Mouse (Mus musculus) kidney, postnatal 14 days (tissue): ENCODE measurements around the gene Bbx.
A peak's percentile ranks its signal among the peaks of the same experiment; 100 is the strongest.

Source experiments
- DNase-seq: peaks from one replicate; pipeline ENCODE4 v3.0.0; 2022; ENCODE audit warnings: mixed read lengths

Bbx gene

DNA sequence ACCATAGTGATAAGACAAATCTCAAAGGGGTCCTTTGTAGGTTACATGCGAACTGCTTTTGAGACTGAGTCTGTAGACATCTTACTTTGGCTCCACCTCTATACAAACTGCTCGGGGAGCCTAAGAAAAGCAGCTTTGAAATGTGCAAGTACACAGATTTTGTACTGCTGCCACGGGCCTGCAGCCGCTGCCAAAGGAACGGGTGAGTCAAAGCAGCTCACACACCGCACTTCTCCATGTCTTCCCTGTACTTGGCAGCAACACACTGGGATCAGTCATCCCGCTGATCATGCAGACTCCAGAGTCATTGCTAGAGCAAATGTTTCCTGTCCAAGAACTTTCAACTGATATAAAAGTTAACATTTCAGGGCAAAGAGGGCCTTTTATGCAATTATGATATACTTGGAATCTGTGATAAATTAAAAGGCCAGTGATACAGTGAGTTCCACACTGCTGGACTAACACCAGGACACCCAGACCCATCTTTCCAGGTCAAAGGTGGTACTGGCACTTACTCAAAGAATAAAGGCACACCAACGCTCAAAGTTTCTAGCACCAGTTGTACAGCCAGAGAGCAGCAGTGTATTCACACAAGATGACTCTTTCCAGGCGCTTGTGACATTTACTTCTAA, 122.7 kb downstream of the Bbx start:
- DNase-seq = peak; percentile 70

DNA sequence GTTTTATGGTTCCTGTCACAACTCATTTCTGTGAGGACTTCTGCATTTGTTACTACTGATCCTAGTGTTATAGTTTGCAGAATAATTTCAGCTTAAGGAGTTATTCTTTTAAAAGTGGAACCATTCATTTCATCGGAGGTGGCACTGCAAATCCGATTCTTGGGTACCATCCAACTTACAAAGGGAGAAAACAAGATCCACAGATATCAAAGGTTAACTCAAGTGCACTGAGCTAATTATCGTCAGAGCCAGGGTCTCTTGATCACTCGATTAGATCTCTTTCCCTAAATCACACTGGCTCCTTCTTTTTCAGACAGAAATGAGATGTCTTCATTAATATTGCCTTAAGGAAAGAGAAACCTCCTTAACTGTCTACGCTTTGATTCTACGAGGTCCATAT, 123.9 kb downstream of the Bbx start:
- no peak for DNase-seq

DNA sequence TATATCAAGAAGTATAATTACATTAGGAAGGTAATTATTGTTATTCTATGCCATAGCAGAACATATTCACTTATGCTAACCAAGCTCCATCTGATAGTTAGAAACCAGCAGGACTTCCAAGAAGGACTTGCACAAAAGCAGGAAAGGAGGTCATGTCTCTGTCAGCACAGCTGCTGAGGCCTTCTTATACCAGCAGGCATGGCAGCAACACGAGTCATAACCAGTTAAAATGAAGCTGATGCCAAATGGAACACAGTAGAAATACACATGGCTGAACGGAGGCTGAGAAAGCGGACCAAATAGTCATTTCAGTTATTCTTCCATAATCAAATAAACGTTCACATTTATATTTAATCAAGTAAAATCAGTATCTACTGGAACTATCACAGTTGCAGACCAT, 125.0 kb downstream of the Bbx start:
- DNase-seq = no peak

DNA sequence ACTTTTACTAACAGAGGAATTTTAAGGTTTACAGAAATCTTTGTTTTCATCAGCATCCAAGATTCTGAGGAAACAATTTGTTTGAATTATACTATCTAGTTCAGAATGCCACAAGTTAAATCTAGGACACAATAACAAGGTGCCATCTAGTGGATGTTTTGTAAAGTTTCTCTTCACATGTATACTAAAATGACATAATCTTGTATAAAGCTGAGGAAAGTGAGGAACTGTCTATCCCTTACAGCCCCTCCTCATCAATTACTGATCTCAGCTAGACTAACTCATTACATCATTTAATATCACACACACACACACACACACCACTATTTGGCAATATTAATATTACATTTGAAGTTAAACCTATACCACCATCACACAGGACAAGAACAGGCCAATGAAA, 125.5 kb downstream of the Bbx start:
- DNase-seq = no peak

DNA sequence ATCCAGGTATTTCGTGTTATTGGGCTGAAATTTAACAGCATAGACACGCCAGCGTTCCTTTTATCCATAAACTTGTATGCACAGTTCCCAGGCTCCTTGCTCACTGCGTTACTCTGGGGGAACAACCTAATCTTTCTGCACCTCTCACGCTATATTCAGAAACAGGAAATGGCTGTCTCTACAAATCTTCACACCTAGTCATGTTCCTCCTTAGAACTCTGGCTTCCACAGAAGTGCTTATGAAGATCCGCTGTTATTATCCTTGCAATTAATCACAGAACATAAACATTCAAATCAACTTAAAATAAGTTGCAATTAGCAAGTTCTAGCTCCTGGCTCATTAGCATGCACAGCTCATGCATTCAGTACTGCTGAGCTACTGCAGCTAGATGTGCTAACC, 127.0 kb downstream of the Bbx start:
- no peak for DNase-seq

DNA sequence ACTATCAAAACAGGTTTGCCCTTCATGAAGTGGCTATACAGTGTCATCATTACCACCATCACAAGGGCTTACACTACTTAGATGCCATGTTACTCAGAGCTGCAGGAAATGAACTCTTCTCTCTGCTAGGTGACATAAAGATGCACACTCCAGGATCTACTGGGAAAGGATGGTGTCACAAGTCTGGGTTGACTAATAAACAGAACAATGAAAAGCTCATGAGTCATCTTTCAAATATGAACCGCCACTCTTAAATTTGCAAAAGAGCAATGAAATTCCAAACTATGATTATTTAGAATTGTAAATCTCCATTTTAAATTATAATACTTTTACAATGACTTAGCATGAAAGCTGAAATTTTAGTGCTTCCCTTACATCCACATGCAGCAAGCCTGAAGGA, 129.6 kb downstream of the Bbx start:
- no peak for DNase-seq

DNA sequence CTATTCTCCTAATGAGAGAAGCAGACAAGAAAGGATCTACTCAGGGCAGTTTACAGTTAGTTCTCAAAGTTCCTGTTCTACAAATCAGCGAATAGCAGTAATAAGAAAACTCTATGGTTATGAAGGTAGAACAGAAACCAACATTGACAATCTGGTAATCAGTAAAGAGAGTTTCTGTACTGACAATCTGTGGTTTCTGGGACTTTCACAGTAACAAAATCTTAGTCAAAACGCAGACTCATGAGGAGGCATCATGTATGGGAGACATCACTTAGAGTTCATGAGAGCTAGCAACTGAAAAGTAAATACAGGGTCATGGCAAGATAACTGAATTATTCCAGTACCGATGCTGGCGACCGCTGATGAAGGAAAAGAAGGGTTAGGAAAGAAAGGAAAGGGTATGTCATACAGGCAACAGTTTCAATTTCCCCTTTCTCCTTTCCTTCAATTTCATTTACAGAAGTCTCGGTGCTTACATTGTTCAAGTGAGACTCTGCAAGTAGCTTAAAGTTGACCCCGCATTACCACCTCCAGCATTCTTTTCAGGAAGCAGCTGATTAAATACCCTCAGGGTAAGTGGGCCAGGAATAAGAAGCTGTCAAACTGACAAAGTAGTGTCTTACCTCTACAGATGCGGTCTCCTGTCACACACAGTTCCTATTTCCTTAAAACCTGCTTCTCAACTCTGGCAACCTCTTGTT, 133.3 kb downstream of the Bbx start:
- no peak for DNase-seq

DNA sequence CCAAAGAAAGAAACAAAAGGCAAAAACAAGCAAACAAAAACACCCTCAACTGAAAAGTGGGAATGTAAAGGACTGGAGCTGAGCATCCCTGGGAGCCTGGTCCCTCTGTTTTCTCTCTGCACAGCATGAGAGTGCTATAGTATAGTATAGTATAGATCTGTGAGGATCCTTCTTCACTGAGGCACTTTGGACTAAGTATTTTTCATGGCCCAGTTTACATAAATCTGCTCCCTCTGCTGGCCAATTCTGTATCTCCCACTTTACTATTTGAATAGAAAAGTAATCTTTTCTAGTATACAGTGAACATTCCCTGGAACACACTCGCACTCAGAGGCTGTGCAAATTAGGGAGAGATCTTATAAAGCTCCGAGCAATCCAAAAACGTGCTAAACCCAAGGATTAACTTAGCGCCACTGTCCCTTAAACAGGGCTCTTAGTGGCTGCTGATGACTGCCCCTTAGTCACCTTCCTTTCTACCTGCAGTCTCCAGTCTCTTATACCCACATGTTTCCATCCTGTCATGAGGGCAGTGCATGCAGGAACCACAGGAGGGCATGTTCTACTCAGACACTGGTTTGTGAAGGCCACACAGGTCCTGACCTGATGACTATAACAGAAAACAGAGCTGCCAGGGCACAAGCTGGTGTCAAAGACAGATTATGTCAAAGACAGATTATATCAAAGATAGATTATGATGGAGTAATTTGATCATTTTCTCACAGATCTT, 138.5 kb downstream of the Bbx start:
- DNase-seq = no peak

DNA sequence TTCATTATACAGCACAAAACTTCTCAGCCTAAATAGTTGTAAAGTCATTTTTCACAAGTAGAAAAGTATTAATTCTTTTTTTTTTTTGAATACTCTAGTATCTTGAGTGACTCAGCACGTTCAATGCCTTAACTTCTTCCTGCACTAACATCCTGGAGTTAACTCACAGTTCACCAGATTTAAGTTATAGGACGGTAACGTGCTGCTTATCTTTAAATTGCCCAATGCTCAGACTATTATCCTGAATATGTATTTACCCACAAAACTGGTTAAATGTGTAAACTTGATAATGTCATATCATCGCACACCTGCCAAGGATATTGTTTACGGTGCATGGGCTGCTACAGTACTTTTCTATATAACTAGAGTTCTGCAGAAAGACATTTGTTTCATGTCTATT, 139.4 kb downstream of the Bbx start:
- no peak for DNase-seq

DNA sequence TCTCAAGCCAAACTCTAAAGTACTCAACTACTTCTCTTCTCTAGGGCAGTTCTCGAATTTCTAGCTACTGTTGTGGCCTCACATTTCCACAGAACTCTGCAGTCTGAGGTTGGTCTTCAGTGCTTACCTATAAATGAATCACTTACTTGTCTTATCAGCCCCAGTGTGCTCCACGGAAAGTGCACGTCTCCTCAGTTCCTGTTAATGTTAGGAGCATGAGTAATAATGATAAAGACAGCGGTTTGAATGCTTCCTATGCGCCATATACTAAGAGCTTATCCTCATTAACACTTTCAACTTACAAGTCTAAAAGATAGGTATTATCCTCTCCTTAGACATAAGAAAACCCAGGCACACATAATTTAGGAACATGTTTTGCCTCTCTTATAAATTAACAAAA, 142.4 kb downstream of the Bbx start:
- DNase-seq = no peak

DNA sequence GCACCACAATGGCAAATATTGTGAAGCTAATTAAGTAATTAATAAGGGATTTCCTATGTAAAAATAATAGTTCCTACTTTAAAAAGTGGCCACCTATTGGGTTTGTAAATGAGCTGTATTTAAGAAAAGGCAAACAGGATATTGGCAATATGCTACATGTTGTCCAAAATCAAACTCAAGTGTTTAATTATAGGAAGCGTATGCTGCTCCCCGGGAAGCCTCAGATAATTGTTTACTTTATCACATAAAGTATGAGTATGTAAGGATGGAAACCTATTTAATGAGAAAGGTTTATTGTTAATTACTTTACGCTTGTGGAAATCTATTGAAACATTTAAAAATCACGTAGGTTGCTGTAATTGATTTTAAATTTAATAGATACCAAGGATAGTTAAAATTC, 159.4 kb downstream of the Bbx start:
- DNase-seq = no peak

DNA sequence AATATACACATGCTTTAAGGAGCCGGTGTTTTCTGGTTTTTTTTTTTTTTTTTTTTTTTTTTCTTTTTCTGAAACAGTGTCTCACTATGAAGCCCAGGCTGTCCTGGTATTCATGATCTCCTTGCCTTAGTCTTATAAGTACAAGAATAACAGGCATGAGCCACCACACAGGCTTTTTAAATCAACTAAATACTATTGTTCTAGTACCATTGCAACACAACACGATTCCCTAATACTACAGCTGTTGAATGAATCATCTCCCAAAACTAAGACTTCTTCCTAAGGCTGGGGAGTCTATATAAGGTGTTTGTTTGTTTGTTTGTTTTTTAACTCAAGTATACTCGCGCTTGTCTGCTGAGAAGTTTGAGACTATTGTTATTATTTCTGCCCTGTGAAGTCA, 169.5 kb downstream of the Bbx start:
- DNase-seq = no peak

DNA sequence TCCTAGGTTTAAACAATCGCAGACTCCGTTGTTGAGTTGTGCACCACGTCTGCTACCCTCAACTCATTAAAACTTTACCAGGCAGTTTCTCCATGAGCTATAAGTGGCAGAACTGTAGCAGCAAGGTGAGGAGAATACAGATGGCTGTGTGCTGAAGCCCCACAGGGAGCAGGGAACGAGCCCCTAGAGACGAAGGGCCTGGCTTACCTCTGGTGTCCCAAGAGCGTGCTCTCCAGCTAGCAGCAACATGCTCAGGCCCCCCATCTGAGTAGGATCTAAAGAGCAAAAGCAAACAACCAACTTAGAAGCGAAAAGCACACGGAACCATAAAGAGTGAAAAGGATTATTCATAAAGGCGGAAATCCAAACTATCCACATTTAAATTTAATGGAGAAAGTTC, 170.0 kb downstream of the Bbx start:
- DNase-seq = no peak

DNA sequence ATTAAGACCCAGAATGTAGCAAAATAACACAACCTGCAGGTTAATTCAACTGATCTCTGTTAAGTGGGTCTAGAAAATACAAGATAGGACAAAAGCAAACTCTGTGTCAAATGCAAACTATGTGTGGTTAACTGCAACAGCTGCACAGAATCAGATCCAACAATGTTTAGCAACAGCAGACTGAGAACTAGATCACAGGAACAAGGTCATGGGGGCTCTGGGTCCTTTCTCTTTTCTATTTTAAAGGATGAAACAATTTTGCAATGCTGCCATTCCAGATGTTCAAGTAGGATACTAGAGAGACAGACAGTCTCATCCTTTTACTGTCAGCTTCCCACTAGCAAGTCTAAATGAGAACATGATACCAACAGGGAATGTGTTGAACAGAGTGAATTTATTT, 170.4 kb downstream of the Bbx start:
- no peak for DNase-seq

DNA sequence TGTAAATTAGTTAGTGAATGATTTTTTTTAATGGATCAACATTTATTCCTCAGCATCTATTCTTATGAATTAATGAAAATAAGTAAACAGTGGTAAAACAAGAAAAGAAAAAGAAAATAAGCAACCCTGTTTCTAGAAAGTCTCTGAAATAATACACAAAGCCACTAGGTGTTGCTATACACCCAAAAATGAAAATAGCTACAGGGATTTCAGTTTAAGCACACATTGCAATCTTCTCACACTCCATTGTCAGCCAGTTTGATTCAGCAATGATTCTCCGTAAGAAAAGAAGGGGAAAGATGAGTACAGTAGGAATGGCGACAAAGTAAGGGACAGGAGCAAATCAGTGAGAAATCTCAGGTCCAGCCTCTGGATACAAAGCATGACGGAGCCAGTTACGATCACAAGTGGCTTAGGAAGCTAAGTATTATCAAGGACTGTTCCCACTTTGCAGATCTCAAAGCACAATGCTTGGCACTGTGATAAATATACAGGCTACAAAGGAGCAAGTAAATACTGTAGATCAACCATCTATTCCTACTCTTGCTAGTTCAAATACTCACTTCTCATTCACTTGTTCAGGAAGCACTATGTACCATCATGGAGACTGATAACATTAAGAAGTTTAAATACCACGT, 177.5 kb downstream of the Bbx start:
- peak; percentile 14 for DNase-seq

DNA sequence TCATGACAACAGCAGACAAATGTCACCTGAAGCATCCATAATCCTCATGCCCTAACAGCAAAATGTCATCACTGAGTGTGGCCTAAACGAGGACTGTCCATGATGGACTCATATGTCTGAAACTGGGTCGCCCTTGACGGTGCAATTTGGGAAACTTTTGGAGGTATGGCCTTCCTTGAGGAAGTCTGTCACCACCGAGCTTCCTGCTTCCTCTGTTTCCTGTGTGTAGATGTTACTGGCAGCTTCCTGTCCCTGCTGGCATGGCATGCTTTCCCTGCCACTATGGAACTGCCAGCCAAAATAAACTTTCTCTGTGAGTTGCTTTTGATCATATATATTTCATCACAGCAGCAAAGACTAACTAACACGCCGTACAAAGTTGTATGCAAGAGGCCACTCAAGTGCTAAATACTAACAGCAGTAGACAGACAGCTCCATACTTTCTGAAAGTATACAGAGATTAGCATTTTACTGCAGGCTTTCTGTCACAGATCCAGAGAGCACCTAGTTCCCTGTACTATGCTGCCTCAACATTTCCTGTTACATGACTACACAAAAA, 180.7 kb downstream of the Bbx start:
- no peak for DNase-seq

DNA sequence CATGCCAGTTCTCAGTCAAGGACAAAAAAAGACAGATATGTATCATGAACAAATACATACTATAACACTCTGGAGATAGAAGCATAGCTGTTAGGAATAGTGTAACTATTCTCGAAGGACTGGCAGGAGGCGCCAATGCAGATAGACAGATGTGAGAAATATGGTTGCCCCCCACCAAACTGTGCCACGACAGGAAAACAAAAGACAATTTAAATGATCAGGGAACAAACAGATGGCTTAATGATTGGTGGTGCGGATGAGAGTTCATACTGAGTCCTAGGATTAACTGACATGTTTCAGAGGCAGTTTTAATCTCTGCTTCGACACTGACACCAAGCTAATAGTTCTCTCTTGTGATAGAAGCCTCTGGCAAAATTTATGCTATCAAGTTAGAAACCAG, 181.7 kb downstream of the Bbx start:
- no peak for DNase-seq

DNA sequence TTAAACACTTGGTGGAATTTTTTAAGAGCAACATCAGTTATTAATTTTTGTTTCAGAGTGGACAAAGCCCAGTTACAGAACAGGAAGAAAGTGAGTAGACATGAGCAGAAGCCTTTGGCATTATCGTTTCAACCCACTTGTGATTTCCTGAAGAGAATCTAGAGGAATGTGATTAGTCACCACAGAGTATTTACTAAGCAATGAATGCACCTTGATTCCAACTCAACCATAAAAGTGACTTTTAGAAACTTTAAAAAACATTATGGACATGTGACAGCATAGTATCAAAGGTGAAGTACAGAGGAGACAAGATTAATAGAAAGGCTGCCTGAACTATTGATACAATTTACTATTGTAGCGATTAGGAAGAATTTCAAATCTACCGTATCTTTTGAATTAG, 183.2 kb downstream of the Bbx start:
- no peak for DNase-seq

DNA sequence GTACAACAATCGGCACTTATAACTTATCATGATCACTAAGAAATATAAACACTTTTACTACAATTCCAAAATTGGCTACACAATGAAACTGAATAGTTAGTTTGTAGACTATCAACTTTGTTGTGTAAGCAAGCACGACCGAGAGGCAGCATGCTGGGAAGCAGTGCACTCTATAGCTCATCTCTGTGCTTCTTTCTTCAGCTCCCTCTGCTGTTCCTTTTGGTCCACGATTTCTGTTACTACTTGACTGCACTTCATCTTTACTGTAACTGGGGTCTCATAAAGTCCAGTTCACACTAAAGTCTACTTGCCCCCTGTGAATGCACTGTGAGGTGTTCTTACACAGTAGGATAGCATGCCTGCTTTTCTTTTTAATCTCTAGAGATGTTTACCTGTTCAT, 189.7 kb downstream of the Bbx start:
- peak; percentile 16 for DNase-seq

DNA sequence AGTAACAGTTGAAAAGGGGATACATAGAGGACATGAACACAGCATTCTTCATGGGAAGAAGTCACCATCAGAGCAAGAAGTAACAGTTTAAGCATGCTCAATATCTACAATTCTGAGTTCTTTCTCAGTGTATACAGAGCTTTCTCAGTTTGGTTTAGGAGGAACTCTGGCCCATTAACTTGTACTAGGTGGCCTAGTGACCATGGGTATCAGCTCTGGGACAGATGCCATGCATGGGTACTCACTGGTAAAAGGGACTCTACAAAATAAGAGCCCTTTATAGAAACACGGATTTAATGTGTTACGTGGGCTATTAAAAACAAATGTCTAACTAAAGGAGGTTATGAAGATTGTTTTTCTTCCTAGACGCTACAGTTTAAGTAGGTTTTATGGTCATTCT, 190.6 kb downstream of the Bbx start:
- DNase-seq = no peak

DNA sequence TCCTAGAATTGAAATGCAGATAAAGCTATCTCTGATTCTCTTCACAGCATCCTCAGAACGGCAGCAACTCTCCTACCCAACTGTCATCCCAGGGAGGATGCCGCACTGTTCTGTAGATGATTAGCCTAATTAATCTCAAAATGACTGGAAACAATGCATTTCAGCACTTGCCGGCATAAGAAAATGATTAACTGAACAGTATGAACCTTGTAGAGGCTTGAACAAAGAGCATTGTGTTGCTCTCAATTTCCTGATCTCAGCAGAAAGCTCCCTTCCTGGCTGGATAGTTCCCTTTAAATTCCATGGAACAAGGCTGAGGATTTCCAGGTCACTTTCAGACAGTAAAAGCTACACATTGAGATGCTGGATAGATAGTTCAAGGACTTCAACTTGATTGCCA, 197.0 kb downstream of the Bbx start:
- no peak for DNase-seq

DNA sequence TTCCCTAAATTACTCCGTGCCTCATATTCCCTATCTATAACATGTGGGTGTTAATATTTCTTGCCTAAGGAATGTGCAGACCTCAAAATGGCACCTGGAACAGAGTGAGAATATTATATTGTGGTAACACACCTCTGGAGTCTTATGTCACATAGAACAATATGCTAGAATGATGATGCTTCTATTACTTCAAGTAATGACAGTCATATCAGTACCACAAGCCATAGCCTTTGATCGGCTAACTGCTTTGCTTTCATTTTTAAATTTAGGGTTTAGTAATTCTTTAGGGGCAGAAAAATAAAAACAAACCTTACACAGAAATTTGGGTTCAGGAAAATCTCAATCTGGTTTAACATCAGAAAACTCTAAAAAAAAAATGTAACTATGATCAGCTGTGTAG, 201.6 kb downstream of the Bbx start:
- no peak for DNase-seq

DNA sequence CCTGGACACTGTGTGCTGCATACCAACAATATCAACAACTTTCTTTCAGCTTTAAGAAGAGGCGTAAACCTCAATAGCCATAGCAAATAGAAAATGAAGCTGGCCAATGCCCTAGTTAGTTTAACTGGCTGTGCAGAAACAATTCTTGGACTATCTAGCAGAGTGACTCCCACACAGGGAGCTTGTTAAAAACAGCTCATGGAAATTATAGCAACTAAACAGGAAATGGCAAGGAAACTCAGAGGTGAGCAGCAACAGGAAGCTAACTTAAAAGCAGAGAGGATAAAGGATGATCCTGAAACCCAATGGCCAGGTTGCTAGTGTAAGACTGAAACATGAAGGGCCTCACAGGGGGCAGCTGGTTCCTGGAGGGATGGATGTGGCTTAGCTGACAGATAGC, 203.4 kb downstream of the Bbx start:
- no peak for DNase-seq

DNA sequence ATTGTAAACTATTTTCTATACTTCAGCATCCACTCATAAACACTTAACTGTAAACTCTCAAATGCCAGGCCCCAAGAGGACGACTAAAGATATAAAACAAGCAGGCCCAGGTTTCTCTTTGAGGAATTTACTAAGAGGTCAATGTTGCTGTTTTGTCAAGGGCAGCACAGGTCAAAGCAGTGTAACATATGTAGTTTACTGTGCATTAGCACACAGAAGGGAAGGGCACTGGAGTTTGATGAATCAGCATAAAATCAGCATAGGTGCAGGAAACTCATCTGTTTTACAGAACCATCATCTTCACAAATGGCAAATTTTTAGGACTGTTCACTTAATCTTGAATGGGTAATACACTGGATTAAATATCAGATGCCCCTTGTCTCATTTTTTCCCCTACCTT, 205.9 kb downstream of the Bbx start:
- no peak for DNase-seq
